Mouse (Mus musculus) midbrain, embryonic 16.5 days (tissue): ENCODE results near the gene Klhdc4. TPM values are rescaled to one million over a fixed set of nuclear protein-coding genes. Genes with fewer than 3 reads are reported as not detected.

Source experiments
- ATAC-seq: fragments of 200-750 bp; cut with Nextera tagmentation; 2 replicates; pipeline ENCODE4 v1.8.0; 2017; ENCODE audit warnings: moderate TSS enrichment
- H3K27ac ChIP-seq: fragments of 300-500 bp; sonication (generic); 2 replicates; pipeline ENCODE4 v1.5.1; 2014; ENCODE audit warnings: mild to moderate bottlenecking, low read length, mixed read lengths
- H3K27me3 ChIP-seq: fragments of 300-500 bp; sonication (generic); 2 replicates; pipeline ENCODE4 v1.6.1; 2014; ENCODE audit warnings: low read depth, low read length, mixed read lengths; ENCODE audit not compliant: control insufficient read depth, insufficient read depth
- H3K36me3 ChIP-seq: fragments of 300-500 bp; sonication (generic); 2 replicates; pipeline ENCODE4 v1.6.1; 2014; ENCODE audit warnings: mild to moderate bottlenecking, low read length, moderate library complexity, mixed read lengths; ENCODE audit not compliant: control insufficient read depth, insufficient read depth
- H3K4me1 ChIP-seq: fragments of 300-500 bp; sonication (generic); 2 replicates; pipeline ENCODE4 v1.6.1; 2014; ENCODE audit warnings: mild to moderate bottlenecking, low read length, mixed read lengths; ENCODE audit not compliant: control insufficient read depth, insufficient read depth
- H3K4me2 ChIP-seq: fragments of 300-500 bp; sonication (generic); 2 replicates; pipeline ENCODE4 v1.6.1; 2014; ENCODE audit warnings: mild to moderate bottlenecking, low read length, mixed read lengths
- H3K4me3 ChIP-seq: fragments of 300-500 bp; sonication (generic); 2 replicates; pipeline ENCODE4 v1.5.1; 2014; ENCODE audit warnings: low read depth, mild to moderate bottlenecking, low read length, moderate library complexity, mixed read lengths
- H3K9ac ChIP-seq: fragments of 300-500 bp; sonication (generic); 2 replicates; pipeline ENCODE4 v1.6.1; 2014; ENCODE audit warnings: low read depth, low read length, mixed read lengths
- H3K9me3 ChIP-seq: fragments of 300-500 bp; sonication (generic); replicated peaks from 2 replicates; pipeline ENCODE4 v1.6.1; 2014; ENCODE audit warnings: mild to moderate bottlenecking, low read length, mixed read lengths; ENCODE audit not compliant: control insufficient read depth, poor library complexity, severe bottlenecking
- WGBS: fragments of 180-500 bp; shearing (Covaris S2); extraction: QIAGEN DNeasy Blood & Tissue Kit; methylation state at CpG from one replicate; pipeline ENCODE4 v1.1.7; 2014; 5-methylcytosine and 5-hydroxymethylcytosine counted together
- polyA plus RNA-seq: library from polyadenylated mRNA; unstranded; fragments of >200 nt; fragmentation: Nextera tagmentation; extraction: Ambion mirVana; gene quantifications from 2 replicates; pipeline ENCODE4 v1.2.1, GENCODE M21; 2015

Gene Klhdc4
- polyA plus RNA-seq, 1 experiment from 2014 or later = 43.3 TPM

GRCm38 (mm10) chr8:121760484-121760883 is 68.9 kb downstream of the Klhdc4 start:
- no peak overlapping the region for H3K4me2 ChIP-seq
- no peak overlapping the region for H3K27ac ChIP-seq
- H3K9me3 ChIP-seq = no peaks in the 10 kb centered on the region
- H3K4me1 ChIP-seq = peaks cover 6% of the 10 kb centered on the region; the same call in 1 of the 2 replicates
- no peaks in the 10 kb centered on the region; the same call in 1 of the 2 replicates for H3K36me3 ChIP-seq
- no peak for ATAC-seq
- 78% methylated on average over 7 of the region's 7 CpGs for WGBS
- no peak overlapping the region for H3K9ac ChIP-seq
- H3K27me3 ChIP-seq = no peaks in the 10 kb centered on the region
- no peak overlapping the region for H3K4me3 ChIP-seq

GRCm38 (mm10) chr8:121758470-121758869 is 70.9 kb downstream of the Klhdc4 start:
- Histone ChIP-seq H3K4me1 (peaks cover 5% of the 10 kb centered on the region; the same call in 1 of the 2 replicates), H3K27me3 (no peaks in the 10 kb centered on the region), H3K9me3 (no peaks in the 10 kb centered on the region), H3K4me2 (no peak overlapping the region), H3K27ac (no peak overlapping the region), H3K4me3 (no peak overlapping the region), H3K36me3 (peaks cover 9% of the 10 kb centered on the region), H3K9ac (no peak overlapping the region)
- no peak for ATAC-seq
- 70% methylated on average over 12 of the region's 12 CpGs for WGBS

GRCm38 (mm10) chr8:121751407-121751806 is 78.0 kb downstream of the Klhdc4 start:
- ATAC-seq = no peak
- H3K4me2 ChIP-seq = no peak overlapping the region
- H3K9ac ChIP-seq = no peak overlapping the region
- peaks cover 13% of the 10 kb centered on the region for H3K36me3 ChIP-seq
- H3K27me3 ChIP-seq = no peaks in the 10 kb centered on the region
- H3K4me1 ChIP-seq = no peaks in the 10 kb centered on the region
- peaks cover 7% of the 10 kb centered on the region; the same call in 1 of the 2 replicates for H3K9me3 ChIP-seq
- H3K4me3 ChIP-seq = no peak overlapping the region
- WGBS = 35% methylated on average over 3 of the region's 3 CpGs
- no peak overlapping the region for H3K27ac ChIP-seq

- H3K27me3 ChIP-seq = no peaks in the 10 kb centered on the region
- H3K27ac ChIP-seq = no peak overlapping the region
- no peak overlapping the region for H3K9ac ChIP-seq
- no peaks in the 10 kb centered on the region for H3K4me1 ChIP-seq
- H3K4me2 ChIP-seq = no peak overlapping the region
- H3K4me3 ChIP-seq = no peak overlapping the region
- 42% methylated on average over 3 of the region's 3 CpGs for WGBS
- ATAC-seq = no peak
- H3K9me3 ChIP-seq = peaks cover 7% of the 10 kb centered on the region; the same call in 1 of the 2 replicates
- peaks cover 13% of the 10 kb centered on the region for H3K36me3 ChIP-seq
Observed at GRCm38 (mm10) chr8:121750512-121750911, 78.9 kb downstream of the Klhdc4 start.

- no peak for ATAC-seq
- WGBS = 82% methylated on average over 9 of the region's 9 CpGs
Observed at GRCm38 (mm10) chr8:121749501-121749900, 79.9 kb downstream of the Klhdc4 start.

More at GRCm38 (mm10) chr8:121749501-121749900, 79.9 kb downstream of the Klhdc4 start:
- H3K4me2 ChIP-seq = no peak overlapping the region
- H3K36me3 ChIP-seq = peaks cover 13% of the 10 kb centered on the region
- H3K27me3 ChIP-seq = no peaks in the 10 kb centered on the region
- H3K9ac ChIP-seq = no peak overlapping the region
- peaks cover 7% of the 10 kb centered on the region; the same call in 1 of the 2 replicates for H3K9me3 ChIP-seq
- no peaks in the 10 kb centered on the region for H3K4me1 ChIP-seq
- no peak overlapping the region for H3K4me3 ChIP-seq
- no peak overlapping the region for H3K27ac ChIP-seq

Other genes with a start within 250 kb of the Klhdc4 start
- 362 and 370 TPM in 2 replicates for gene Map1lc3b, start 239.2 kb downstream of the Klhdc4 start, polyA plus RNA-seq
- gene Zcchc14, start 176.7 kb downstream of the Klhdc4 start, polyA plus RNA-seq = 23.9 and 28.2 TPM in 2 replicates
- 105 and 106 TPM in 2 replicates for gene Jph3, start 99.9 kb downstream of the Klhdc4 start, polyA plus RNA-seq
- 48.9 and 50.8 TPM in 2 replicates for gene Slc7a5, start 78.1 kb upstream of the Klhdc4 start, polyA plus RNA-seq
- gene Car5a, start 115.3 kb upstream of the Klhdc4 start, polyA plus RNA-seq = 0.55 and 0.60 TPM in 2 replicates
- gene Banp, start 120.2 kb upstream of the Klhdc4 start, polyA plus RNA-seq = 54.7 and 55.7 TPM in 2 replicates